Mouse (Mus musculus): ENCODE data around the gene Fbxl2.

Fbxl2 gene

DNA sequence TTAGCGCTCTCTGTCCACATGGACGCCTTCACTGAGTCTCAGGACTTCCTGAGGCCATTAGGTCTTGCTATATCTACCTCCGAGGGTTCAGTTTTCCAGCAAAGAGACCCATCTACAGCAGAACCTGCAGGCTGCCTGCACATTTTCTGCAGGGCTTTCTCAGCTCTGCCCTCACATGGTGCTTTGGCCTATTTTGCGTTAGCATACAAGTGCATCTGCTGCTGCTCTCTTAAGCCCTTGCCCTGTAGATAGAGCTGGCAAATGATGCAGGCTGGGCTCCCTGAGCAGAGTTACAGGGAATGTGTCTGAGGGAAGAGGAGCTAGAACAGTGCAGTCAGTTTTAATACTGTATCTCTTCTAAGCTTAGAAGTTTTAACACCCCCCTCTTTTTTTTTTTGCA is 71.0 kb downstream of the Fbxl2 start:
- peak; percentile 18 for DNase-seq (ENCODE audit: low read depth, low spot score)

DNA sequence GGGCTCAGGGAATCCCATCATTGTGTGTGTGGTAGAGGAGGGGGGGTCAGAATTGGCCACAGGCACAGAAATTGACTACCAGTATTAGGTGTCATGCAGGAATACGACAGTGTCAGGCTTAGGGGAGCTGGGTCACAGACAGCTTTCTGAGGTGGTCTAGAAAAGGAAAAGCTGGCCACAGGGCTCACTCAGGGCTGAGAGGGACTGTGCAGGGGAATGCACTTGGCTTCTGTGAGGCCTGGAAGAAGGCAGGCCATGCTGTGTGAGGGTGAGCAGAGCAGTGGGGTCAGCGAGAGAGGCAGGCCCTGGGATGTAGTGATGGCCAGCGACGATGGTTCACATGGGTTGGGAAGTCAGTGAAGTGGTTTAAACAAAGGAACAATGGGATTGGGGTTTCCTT is 72.1 kb downstream of the Fbxl2 start:
- DNase-seq (ENCODE audit: low read depth, low spot score) = no peak

- no peak for DNase-seq (ENCODE audit: low read depth, low spot score)
Measured at GRCm38 (mm10) chr9:113971615-113972014, 74.4 kb downstream of the Fbxl2 start.

DNA sequence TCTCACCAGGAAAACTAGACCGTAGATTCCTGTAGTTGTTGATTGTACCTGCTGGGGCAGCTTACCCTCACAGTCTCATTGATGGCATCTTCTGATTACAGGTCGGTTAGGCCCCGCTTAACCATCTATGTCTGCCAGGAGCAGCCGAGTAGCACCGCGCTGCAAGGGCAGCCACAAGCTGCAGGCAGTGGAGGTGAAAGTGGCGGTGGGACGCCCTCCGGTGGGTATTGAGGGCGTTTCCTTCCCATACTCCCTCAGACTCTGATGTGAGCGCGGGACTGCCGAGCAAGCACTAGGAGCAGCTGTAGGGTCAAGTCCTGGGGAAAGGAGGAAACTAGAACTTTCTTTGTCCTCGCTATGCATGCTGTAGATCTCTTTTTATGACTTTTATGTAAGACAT is 76.0 kb downstream of the Fbxl2 start:
- DNase-seq (ENCODE audit: low read depth, low spot score) = no peak

GRCm38 (mm10) chr9:113969399-113969798 is 76.6 kb downstream of the Fbxl2 start:
- no peak for DNase-seq (ENCODE audit: low read depth, low spot score)

- DNase-seq (ENCODE audit: low read depth, low spot score) = no peak
Measured at GRCm38 (mm10) chr9:113968967-113969366, 77.0 kb downstream of the Fbxl2 start.

- no peak for DNase-seq (ENCODE audit: low read depth, low spot score)
Measured at GRCm38 (mm10) chr9:113966838-113967237, 79.2 kb downstream of the Fbxl2 start.

DNA sequence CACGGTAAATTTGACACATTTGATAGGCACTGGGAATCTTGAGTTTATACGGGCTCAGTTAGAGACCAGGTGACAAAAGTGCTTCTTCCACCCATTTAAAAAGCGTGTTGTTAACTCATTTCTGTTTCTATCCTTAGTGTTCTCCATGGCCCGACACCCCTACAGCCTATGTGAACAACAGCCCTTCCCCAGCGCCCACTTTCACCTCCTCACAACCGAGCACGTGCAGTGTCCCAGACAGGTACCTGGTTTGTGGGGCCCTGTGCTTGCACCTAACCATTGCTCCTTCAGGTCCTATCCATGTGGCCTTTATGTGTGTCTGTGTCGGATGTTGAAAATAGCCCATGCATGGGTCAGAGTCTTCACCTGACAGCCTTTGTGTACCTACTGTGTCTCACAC is 81.6 kb downstream of the Fbxl2 start:
- DNase-seq (ENCODE audit: low read depth, low spot score) = no peak

DNA sequence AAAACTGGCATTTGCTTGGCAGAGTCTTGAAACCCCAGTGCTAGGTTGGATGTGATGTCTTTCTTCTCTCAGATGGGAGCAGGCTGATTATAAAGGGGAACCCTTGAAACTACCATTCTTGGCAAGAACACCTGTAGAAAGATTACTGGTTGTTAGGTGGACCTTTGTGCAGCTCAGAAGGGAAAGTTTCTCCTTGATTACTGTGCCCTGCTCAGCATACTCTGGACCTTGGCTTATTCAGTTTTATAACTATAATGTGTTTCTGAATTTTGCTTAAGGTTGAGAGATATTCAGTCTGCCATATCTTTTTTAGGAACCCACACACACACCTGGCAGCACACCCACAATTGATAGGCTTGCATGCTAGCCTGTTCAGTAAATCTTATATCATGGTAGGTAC is 82.3 kb downstream of the Fbxl2 start:
- DNase-seq (ENCODE audit: low read depth, low spot score) = no peak

DNA sequence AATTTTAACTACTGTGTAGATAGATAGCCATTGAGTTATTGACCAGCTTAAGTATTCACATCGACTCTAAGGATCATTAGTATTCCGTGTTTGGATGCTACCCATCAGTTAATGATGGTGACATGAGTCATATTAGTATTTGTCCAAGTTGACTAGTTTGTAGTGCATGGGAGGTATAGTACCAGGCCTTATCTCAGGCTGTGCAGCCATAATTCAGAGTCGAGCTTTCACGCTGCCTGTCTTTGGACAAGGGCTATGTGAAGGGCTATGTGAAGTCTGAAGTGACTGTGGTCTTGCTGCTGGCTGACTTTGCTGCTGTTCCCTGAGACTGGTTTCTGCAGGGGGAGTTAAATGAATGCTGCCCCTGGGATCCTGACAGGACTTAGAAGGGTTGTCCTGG is 88.2 kb downstream of the Fbxl2 start:
- no peak for DNase-seq (ENCODE audit: low read depth, low spot score)

- DNase-seq (ENCODE audit: low read depth, low spot score) = no peak
Measured at GRCm38 (mm10) chr9:113947216-113947615, 98.8 kb downstream of the Fbxl2 start.

DNA sequence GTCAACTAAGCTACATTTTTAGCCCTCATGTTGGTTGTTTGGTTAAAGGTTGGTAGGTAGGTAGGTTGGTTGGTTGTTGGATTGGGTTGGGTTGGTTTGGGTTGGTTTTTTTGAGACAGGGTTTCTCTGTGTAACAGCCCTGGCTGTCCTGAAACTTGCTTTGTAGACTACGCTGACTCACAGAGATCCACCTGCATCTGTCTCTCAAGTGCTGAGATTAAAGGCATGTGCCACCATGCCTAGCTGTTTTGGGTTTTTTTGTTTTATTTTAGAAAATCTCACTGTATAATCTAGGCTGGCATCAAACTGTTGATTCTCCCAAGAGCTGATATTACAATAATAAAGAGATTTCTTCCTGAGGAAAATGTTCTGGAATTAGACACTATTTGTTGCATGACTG is 102.6 kb downstream of the Fbxl2 start:
- no peak for DNase-seq (ENCODE audit: low read depth, low spot score)

GRCm38 (mm10) chr9:113941103-113941805 is 104.7 kb downstream of the Fbxl2 start:
- no peak for DNase-seq (ENCODE audit: low read depth, low spot score)

DNA sequence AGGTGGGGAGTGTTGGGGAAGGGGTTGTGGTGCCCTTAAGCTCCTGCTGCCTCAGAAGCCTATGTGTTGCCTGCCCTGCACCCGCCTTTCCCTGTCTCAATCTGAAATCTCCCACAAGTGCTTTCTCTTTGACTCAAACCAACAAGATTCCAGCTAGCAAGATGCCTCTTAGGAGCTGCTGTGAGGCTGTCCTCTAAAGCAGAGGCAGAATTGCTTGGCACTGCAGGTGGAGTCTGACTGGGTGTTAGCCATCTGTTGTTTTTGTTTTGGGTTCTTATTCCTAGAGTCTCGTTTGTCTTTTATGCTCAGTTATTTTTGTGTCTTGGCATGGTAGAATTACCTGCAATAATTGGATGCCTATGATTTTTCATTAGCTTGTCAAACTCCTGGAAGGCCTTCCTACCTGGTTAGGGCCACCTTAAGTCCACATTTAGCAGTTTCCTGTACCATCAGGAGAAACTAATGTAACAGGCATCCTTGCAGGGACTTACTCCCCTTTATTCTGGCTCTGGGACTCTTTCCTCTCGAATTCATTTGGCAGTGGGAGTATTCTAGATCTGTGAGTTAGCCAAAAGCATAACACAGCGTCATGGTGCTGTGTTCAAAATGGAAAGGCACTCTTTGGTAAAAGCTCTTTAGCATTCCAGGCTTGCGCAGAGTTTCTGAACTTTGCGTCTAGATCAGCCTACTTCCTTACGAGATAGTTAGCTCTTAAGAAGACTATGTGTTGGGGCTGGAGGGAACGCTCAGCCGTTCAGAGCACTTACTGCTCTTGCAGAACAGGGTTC is 106.7 kb downstream of the Fbxl2 start:
- peak; percentile 50 for DNase-seq (ENCODE audit: low read depth, low spot score)

DNA sequence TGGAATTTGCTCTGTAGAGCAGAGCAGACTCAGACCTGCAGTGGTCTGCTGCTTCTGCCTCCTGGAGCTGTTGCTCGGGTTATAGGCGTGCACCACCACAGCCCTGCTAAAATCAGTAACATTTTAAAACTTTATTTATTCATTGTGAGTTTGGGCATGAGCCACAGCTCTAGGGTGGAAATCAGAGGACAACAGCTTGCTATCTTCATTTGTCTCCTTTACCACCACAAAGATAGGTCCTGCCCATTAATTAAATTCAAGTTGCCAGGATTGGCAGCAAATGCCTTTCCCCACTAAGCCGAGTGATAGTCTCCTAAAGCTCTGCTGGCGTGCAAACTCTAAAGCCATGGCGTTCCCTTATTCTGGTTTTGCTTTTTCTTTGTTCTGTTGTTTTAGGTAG is 110.4 kb downstream of the Fbxl2 start:
- DNase-seq (ENCODE audit: low read depth, low spot score) = no peak

DNA sequence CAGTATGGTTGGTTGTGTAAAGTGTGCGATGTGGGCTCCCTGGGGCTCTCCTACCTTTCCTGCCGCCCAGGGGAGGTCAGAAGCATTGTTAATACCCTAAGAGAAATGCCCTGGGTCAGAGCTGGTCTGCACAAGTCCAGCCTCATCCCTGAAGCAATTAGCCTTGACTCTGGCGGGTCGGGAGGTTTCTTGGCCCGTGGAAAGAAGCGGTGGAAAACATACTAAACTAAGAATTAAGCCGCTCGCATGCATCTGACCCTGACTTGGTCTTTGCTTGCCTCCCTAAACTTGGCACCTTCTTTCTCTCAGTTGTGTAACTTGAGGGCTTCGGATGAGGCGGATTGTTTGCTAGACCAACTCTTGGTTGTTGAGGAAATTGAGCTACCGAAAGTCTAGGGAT is 113.5 kb downstream of the Fbxl2 start:
- DNase-seq (ENCODE audit: low read depth, low spot score) = no peak

DNA sequence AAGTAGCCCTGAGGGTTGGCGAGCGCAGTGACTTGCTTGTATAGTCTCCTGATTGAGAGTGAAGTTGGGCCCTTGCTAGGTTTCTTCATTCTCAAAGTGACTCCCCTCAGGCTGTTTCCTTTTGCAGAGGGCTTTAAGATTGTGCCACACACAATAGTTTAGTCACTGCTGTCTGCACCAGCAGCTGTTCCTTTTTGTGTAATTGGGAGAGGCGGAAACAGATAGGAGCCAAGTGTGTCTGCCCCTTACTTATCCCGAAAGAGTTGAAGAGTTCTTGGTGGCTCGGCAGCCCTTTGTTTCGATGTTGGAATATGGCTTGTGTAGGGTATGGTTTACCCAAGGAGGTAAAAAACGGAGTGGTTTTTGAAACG is 113.9 kb downstream of the Fbxl2 start:
- DNase-seq (ENCODE audit: low read depth, low spot score) = no peak

DNA sequence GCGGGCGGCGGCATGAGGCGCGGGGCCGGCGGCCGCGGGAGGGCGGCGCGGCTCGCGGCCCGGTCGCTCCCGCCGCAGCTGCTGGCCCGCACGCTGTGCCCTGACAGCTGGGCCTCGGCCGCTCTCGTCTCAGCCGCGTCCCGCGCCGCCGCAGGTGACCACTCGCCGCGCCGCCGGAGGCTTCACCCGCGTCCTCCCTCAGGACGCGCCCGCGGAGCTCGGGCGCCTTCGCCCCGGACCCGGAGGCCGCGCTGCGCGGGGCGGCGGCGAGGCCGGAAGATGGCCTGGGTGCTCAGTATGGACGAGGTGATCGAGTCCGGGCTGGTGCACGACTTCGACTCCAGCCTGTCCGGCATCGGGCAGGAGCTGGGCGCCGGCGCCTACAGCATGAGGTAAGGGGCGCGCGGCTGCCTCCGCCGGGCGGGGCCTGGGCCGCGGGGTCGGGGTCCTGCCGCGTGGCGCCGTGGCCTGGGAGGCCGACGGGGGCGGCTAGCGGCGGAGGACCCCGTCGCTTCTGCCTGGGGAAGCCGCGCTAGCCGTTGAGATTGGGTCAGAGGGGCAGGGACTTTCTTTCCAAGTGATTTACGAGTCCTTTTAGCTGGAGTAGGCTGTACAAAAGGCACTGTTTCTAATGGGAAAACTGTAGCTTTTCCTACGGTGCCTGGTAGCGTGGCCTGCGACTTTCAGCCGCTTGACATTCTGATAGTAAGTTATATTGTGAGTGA is 114.5 kb downstream of the Fbxl2 start:
- DNase-seq (ENCODE audit: low read depth, low spot score) = no peak

GRCm38 (mm10) chr9:113930534-113931374 is 115.2 kb downstream of the Fbxl2 start, which contains the start of gene Ubp1:
Ubp1 (plus strand) TSS chr9:113930934.
- peak; percentile 100 for DNase-seq (ENCODE audit: low read depth, low spot score)

DNA sequence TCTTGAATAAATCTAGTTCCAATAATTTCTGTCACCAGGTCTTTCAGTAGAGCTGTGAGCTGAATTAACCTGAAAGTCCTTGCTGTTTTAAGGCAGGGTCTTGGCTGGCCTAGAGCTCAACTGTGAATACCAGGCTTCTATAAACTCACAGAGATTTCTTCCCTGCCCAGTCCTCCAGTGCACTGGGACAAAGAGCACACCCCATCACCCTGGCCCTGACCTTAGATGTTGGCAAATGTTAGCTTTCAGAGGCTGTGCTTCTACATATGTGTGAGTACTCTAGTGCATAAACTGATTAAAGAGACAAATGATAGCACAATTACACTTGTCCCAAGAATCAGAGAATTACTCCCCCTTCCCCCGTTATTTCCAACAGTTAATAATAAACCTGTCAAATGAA is 116.3 kb downstream of the Fbxl2 start:
- DNase-seq (ENCODE audit: low read depth, low spot score) = no peak

GRCm38 (mm10) chr9:113928591-113928990 is 117.4 kb downstream of the Fbxl2 start:
- no peak for DNase-seq (ENCODE audit: low read depth, low spot score)

DNA sequence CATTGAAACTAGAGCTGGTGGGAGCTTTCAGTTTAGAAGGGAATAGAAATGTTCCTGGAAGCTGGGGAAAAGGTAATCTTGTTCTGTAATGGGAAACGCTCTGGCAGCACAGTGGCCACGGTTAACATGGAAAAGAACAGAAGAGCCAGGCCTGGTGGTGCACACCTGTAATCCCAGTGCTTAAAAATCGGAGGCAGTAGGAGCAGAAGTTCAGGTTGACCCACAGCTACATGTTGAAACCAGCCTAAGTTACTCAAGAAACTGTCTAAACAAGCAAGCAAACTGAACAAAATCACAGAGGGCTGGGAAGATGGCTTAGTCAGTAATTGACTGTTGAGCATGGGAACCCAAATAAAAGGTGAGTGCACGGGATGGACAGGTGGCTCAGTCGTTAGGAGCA is 121.1 kb downstream of the Fbxl2 start:
- DNase-seq (ENCODE audit: low read depth, low spot score) = no peak
